Mouse (Mus musculus) liver, embryonic 13.5 days (tissue): ENCODE results near the gene Gsg1. TPM values are rescaled to one million over a fixed set of nuclear protein-coding genes. Genes with fewer than 3 reads are reported as not detected.

Experiments
- ATAC-seq: fragments of 200-750 bp; cut with Nextera tagmentation; 2 replicates; pipeline ENCODE4 v1.8.0; 2017; ENCODE audit warnings: low read depth, mild to moderate bottlenecking, moderate number of reproducible peaks, moderate library complexity
- DNase-seq: peaks from one replicate; pipeline ENCODE4 v3.0.0; 2022
- H3K27ac ChIP-seq: fragments of 300-500 bp; sonication (generic); 2 replicates; pipeline ENCODE4 v1.5.1; 2015; ENCODE audit warnings: moderate library complexity, mild to moderate bottlenecking, inconsistent platforms
- H3K27me3 ChIP-seq: fragments of 300-500 bp; sonication (generic); 2 replicates; pipeline ENCODE4 v1.6.1; 2015; ENCODE audit warnings: mild to moderate bottlenecking, inconsistent platforms
- H3K36me3 ChIP-seq: fragments of 300-500 bp; sonication (generic); 2 replicates; pipeline ENCODE4 v1.6.1; 2015; ENCODE audit warnings: mild to moderate bottlenecking, inconsistent platforms
- H3K4me1 ChIP-seq: fragments of 300-500 bp; sonication (generic); replicated peaks from 2 replicates; pipeline ENCODE4 v1.6.1; 2015; ENCODE audit warnings: inconsistent platforms
- H3K4me2 ChIP-seq: fragments of 300-500 bp; sonication (generic); 2 replicates; pipeline ENCODE4 v1.6.1; 2015; ENCODE audit warnings: inconsistent platforms, mild to moderate bottlenecking, moderate library complexity
- H3K4me3 ChIP-seq: fragments of 300-500 bp; sonication (generic); replicated peaks from 2 replicates; pipeline ENCODE4 v1.5.1; 2015; ENCODE audit warnings: mild to moderate bottlenecking, inconsistent platforms
- H3K9ac ChIP-seq: fragments of 300-500 bp; sonication (generic); 2 replicates; pipeline ENCODE4 v1.6.1; 2015; ENCODE audit warnings: mild to moderate bottlenecking, inconsistent platforms
- H3K9me3 ChIP-seq: fragments of 300-500 bp; sonication (generic); replicated peaks from 2 replicates; pipeline ENCODE4 v1.6.1; 2016; ENCODE audit warnings: inconsistent platforms
- WGBS: fragments of 180-500 bp; shearing (Covaris S2); methylation state at CpG from one replicate; pipeline ENCODE4 v1.1.7; 2015; ENCODE audit not compliant: insufficient replicate concordance; 5-methylcytosine and 5-hydroxymethylcytosine counted together
- polyA plus RNA-seq: library from polyadenylated mRNA; unstranded; fragments of >200 nt; fragmentation: Nextera tagmentation; extraction: Ambion mirVana; gene quantifications from 2 replicates; pipeline ENCODE4 v1.2.1, GENCODE M21; 2015

The Gsg1 gene
- polyA plus RNA-seq, 1 experiment from 2014 or later: 0.15 TPM

- no peak overlapping the region for H3K27ac ChIP-seq
- DNase-seq (no peak), ATAC-seq (no peak)
- H3K9me3 ChIP-seq: no peaks in the 10 kb centered on the region
- no peak overlapping the region for H3K4me2 ChIP-seq
- 55% methylated on average over 6 of the region's 6 CpGs for WGBS
- H3K4me3 ChIP-seq: no peak overlapping the region
- H3K9ac ChIP-seq: no peak overlapping the region
- no peaks in the 10 kb centered on the region for H3K4me1 ChIP-seq
- no peaks in the 10 kb centered on the region for H3K36me3 ChIP-seq
- H3K27me3 ChIP-seq: peaks cover 8% of the 10 kb centered on the region; the same call in 1 of the 2 replicates
Observed at GRCm38 (mm10) chr6:135278302-135278701, 24.2 kb upstream of the Gsg1 start.

DNA sequence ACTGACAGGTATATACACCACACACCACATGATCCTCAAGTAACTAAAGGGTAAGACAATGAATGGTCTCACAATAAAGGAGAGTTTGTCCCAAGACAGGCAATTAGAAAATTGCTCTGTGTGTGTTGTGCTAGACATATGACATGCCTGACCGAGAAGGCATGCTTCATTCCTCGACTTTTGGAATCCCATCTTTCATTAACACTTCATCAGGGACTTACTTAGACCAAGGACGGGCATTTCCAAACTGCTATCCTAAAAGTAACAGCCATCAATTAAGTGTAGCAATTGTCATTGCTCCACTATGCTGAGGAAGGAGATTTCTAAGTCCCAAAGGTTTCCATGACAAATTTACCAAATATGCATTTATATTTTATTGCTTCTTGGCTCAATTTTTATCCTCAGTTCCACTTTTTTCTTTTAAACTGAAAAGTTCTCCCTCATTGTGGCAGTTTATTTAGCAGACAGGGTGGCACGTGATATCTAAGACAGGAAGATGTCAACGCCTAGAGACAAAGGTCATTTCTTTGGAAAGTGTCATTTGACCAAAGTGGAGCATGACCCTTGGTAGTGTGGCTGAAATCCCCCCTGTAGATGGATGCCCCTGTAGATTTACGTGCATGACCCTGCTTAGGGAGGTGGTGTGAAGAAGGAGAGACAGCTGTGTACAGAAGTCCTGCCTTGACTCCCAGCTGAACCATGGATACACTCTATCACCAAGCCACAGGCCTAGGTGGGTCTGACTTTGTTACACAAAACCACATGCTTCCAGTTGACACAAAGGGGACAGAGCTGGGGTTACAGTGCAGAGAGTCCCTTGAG is 22.5 kb upstream of the Gsg1 start:
- 47% methylated on average over 6 of the region's 6 CpGs for WGBS

DNA sequence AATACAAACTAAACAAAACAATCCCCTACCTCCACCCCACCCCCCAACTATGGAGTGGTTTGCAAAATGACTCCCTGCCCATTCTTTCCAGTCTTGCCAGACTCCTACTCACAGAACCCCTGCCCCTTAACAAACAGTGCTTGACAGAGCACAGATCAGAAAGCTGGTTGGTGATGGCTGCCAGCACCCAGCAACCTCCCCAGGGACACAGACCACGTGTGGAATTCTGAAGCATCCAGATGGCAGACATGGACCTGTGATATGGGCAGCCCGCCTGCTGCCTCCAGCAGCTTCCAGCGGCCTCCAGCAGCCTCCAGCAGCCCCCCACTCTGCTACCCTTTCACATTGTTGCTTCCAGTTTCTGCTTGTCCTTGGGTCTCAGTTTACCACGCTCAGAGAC is 21.1 kb upstream of the Gsg1 start:
- 44% methylated on average over 4 of the region's 4 CpGs for WGBS

More for the DNA sequence above, 22.5 kb upstream of the Gsg1 start:
- Histone ChIP-seq H3K4me1 (no peaks in the 10 kb centered on the region), H3K27me3 (peaks cover 8% of the 10 kb centered on the region; the same call in 1 of the 2 replicates), H3K9me3 (no peaks in the 10 kb centered on the region), H3K4me2 (no peak overlapping the region), H3K27ac (no peak overlapping the region), H3K9ac (no peak overlapping the region), H3K36me3 (no peaks in the 10 kb centered on the region), H3K4me3 (no peak overlapping the region)
- ATAC-seq (peak; percentile 29; the same call in 1 of the 2 replicates), DNase-seq (no peak)

DNA sequence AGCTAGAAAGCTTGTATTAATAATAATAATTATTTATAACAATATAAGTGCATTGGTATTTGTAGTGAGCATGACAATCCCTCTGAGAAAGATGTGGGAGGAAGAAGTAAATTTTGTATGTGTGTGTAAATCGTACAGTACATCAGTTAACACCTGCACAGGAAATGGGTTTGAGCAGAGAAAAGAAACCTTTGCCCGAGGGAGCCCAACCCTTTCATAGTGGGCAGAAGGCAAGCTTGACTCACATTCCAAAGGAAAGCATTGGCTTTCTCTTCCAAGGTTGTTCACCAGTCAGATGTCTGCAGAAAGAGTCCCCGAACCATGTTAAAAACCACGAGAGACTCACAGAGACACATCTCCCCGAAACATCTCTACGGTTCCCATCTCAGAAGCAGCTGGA is 18.9 kb upstream of the Gsg1 start:
- Histone ChIP-seq H3K27me3 (no peaks in the 10 kb centered on the region), H3K4me2 (no peak overlapping the region), H3K9me3 (no peaks in the 10 kb centered on the region), H3K27ac (no peak overlapping the region), H3K4me1 (no peaks in the 10 kb centered on the region), H3K9ac (no peak overlapping the region), H3K4me3 (no peak overlapping the region), H3K36me3 (no peaks in the 10 kb centered on the region)
- WGBS: 60% methylated on average over 6 of the region's 6 CpGs
- DNase-seq (no peak), ATAC-seq (no peak)

More for the DNA sequence above, 21.1 kb upstream of the Gsg1 start:
- peaks cover 8% of the 10 kb centered on the region; the same call in 1 of the 2 replicates for H3K27me3 ChIP-seq
- H3K4me1 ChIP-seq: no peaks in the 10 kb centered on the region
- no peak overlapping the region for H3K9ac ChIP-seq
- H3K9me3 ChIP-seq: no peaks in the 10 kb centered on the region
- no peaks in the 10 kb centered on the region for H3K36me3 ChIP-seq
- no peak overlapping the region for H3K4me3 ChIP-seq
- DNase-seq: no peak
- no peak overlapping the region for H3K27ac ChIP-seq
- ATAC-seq: no peak
- no peak overlapping the region for H3K4me2 ChIP-seq

GRCm38 (mm10) chr6:135271761-135272160 is 17.6 kb upstream of the Gsg1 start:
- Histone ChIP-seq H3K9me3 (no peaks in the 10 kb centered on the region), H3K36me3 (no peaks in the 10 kb centered on the region), H3K4me1 (no peaks in the 10 kb centered on the region), H3K27me3 (no peaks in the 10 kb centered on the region), H3K4me3 (no peak overlapping the region), H3K9ac (no peak overlapping the region), H3K27ac (no peak overlapping the region), H3K4me2 (no peak overlapping the region)
- 39% methylated on average over 2 of the region's 2 CpGs for WGBS
- ATAC-seq (no peak), DNase-seq (no peak)

GRCm38 (mm10) chr6:135269626-135270025 is 15.5 kb upstream of the Gsg1 start:
- WGBS: 64% methylated on average over 6 of the region's 6 CpGs
- no peak for DNase-seq
- no peaks in the 10 kb centered on the region for H3K36me3 ChIP-seq

GRCm38 (mm10) chr6:135268392-135268791 is 14.2 kb upstream of the Gsg1 start:
- no peaks in the 10 kb centered on the region for H3K36me3 ChIP-seq
- DNase-seq (no peak), ATAC-seq (no peak)
- H3K4me3 ChIP-seq: no peak overlapping the region
- H3K4me1 ChIP-seq: no peaks in the 10 kb centered on the region
- no peak overlapping the region for H3K4me2 ChIP-seq
- no peaks in the 10 kb centered on the region for H3K9me3 ChIP-seq
- no peak overlapping the region for H3K27ac ChIP-seq
- H3K27me3 ChIP-seq: no peaks in the 10 kb centered on the region
- H3K9ac ChIP-seq: no peak overlapping the region

More at GRCm38 (mm10) chr6:135269626-135270025, 15.5 kb upstream of the Gsg1 start:
- no peaks in the 10 kb centered on the region for H3K9me3 ChIP-seq
- H3K4me2 ChIP-seq: no peak overlapping the region
- H3K27me3 ChIP-seq: no peaks in the 10 kb centered on the region
- no peaks in the 10 kb centered on the region for H3K4me1 ChIP-seq
- no peak overlapping the region for H3K4me3 ChIP-seq
- no peak for ATAC-seq
- H3K27ac ChIP-seq: no peak overlapping the region
- no peak overlapping the region for H3K9ac ChIP-seq

DNA sequence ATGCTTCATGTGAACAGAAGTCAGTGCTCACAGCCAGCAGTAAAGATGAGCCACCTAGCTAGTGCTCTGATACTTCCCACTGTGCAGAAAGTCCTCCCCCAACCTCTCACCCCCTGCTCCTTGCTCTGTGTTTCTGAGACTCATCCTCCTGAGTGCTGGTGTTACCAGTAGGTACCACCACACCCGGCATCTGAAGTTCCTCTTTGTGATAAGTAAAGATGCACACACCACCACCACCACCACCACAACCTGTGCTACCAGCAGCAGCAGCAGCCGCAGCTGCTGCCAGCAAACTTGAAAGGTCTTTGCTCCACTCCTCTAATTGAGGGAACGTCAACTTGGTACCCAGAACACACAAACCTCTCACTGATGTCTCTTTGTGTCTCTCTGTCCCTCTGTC is 13.1 kb upstream of the Gsg1 start:
- H3K27me3 ChIP-seq: no peaks in the 10 kb centered on the region
- ATAC-seq: no peak
- H3K4me3 ChIP-seq: no peak overlapping the region
- H3K9me3 ChIP-seq: no peaks in the 10 kb centered on the region
- H3K27ac ChIP-seq: no peak overlapping the region
- no peak overlapping the region for H3K9ac ChIP-seq
- no peak overlapping the region for H3K4me2 ChIP-seq
- DNase-seq: no peak
- WGBS: 40% methylated on average over 3 of the region's 3 CpGs
- H3K4me1 ChIP-seq: no peaks in the 10 kb centered on the region
- H3K36me3 ChIP-seq: no peaks in the 10 kb centered on the region

DNA sequence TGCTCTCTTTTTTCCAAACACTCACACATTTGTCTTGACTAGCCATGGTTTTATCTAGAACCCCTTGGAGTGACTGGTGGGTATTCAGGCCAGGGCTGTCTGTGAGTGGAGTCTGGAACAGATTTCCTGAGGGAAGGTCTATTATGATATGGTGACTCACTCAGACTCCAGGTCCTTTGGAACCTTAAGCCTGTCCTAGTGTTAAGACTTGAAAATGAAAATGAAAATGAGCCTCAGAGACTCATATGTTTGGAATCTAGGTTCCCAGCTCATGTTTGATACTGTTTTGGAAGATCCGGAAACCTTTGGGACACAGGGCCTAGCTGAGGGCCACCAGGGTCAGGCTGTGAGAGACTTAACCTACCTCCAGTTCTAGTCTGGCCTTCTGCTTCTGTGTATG is 11.9 kb upstream of the Gsg1 start:
- Histone ChIP-seq H3K27ac (no peak overlapping the region), H3K4me3 (no peak overlapping the region), H3K36me3 (no peaks in the 10 kb centered on the region), H3K9me3 (no peaks in the 10 kb centered on the region), H3K4me1 (no peaks in the 10 kb centered on the region), H3K27me3 (no peaks in the 10 kb centered on the region), H3K4me2 (no peak overlapping the region), H3K9ac (no peak overlapping the region)
- ATAC-seq (no peak), DNase-seq (no peak)
- WGBS: 86% methylated on average over 1 of the region's 1 CpGs

GRCm38 (mm10) chr6:135264136-135264535 is 10.0 kb upstream of the Gsg1 start:
- H3K9me3 ChIP-seq: no peaks in the 10 kb centered on the region
- no peak for DNase-seq
- no peak overlapping the region for H3K27ac ChIP-seq
- WGBS: 85% methylated on average over 6 of the region's 6 CpGs
- ATAC-seq: no peak
- no peak overlapping the region for H3K4me2 ChIP-seq
- H3K36me3 ChIP-seq: no peaks in the 10 kb centered on the region
- no peak overlapping the region for H3K4me3 ChIP-seq
- H3K27me3 ChIP-seq: no peaks in the 10 kb centered on the region
- H3K4me1 ChIP-seq: no peaks in the 10 kb centered on the region
- no peak overlapping the region for H3K9ac ChIP-seq

- H3K4me1 ChIP-seq: no peaks in the 10 kb centered on the region
- H3K9me3 ChIP-seq: no peaks in the 10 kb centered on the region
- no peaks in the 10 kb centered on the region for H3K36me3 ChIP-seq
- H3K4me3 ChIP-seq: no peak overlapping the region
- WGBS: 52% methylated on average over 2 of the region's 2 CpGs
- DNase-seq (no peak), ATAC-seq (no peak)
- H3K27me3 ChIP-seq: no peaks in the 10 kb centered on the region
- no peak overlapping the region for H3K4me2 ChIP-seq
- H3K9ac ChIP-seq: no peak overlapping the region
- H3K27ac ChIP-seq: no peak overlapping the region
Observed at GRCm38 (mm10) chr6:135262565-135262964, 8.4 kb upstream of the Gsg1 start.

- Histone ChIP-seq H3K9ac (no peak overlapping the region), H3K4me1 (no peaks in the 10 kb centered on the region), H3K36me3 (no peaks in the 10 kb centered on the region), H3K27me3 (no peaks in the 10 kb centered on the region), H3K27ac (no peak overlapping the region), H3K9me3 (no peaks in the 10 kb centered on the region), H3K4me3 (no peak overlapping the region), H3K4me2 (no peak overlapping the region)
- DNase-seq (no peak), ATAC-seq (no peak)
- WGBS: 60% methylated on average over 9 of the region's 9 CpGs
Observed at GRCm38 (mm10) chr6:135261124-135261523, 7.0 kb upstream of the Gsg1 start.
